Mouse (Mus musculus): ENCODE results near the gene Cntnap1. TPM values are rescaled to one million over a fixed set of nuclear protein-coding genes. Genes with fewer than 3 reads are reported as not detected.
A peak's percentile ranks its signal among the peaks of the same experiment; 100 is the strongest.

The Cntnap1 gene
- polyA plus RNA-seq, 1 experiment from 2014 or later, result 0.12 TPM

- ATAC-seq (ENCODE audit: low read depth), result no peak
- Histone ChIP-seq H3K27me3 (no peaks in the 10 kb centered on the region), H3K27ac (no peak overlapping the region), H3K9me3 (replicated peaks) (no peaks in the 10 kb centered on the region), H3K4me1 (replicated peaks) (peaks cover 25% of the 10 kb centered on the region), H3K4me2 (no peak overlapping the region), H3K36me3 (peaks cover 63% of the 10 kb centered on the region), H3K9ac (no peak overlapping the region), H3K4me3 (replicated peaks) (no peak overlapping the region)
- no peak for DNase-seq
- 32% methylated on average over 7 of the region's 7 CpGs for WGBS (ENCODE audit: insufficient replicate concordance)
Measured at GRCm38 (mm10) chr11:101200986-101201385, 30.7 kb downstream of the Cntnap1 start.

- DNase-seq, result peak; percentile 29
- H3K4me3 ChIP-seq (replicated peaks), result no peak overlapping the region
- H3K9ac ChIP-seq, result no peak overlapping the region
- 50% methylated on average over 3 of the region's 3 CpGs for WGBS (ENCODE audit: insufficient replicate concordance)
- peaks cover 51% of the 10 kb centered on the region for H3K36me3 ChIP-seq
- no peak overlapping the region for H3K27ac ChIP-seq
- no peak overlapping the region for H3K4me2 ChIP-seq
- 0 out of 2 replicates have a peak, but pooled peaks have one; percentile 47 for ATAC-seq (ENCODE audit: low read depth)
- no peaks in the 10 kb centered on the region for H3K9me3 ChIP-seq (replicated peaks)
- H3K4me1 ChIP-seq (replicated peaks), result no peaks in the 10 kb centered on the region
- H3K27me3 ChIP-seq, result no peaks in the 10 kb centered on the region
Measured at GRCm38 (mm10) chr11:101211970-101212369, 41.6 kb downstream of the Cntnap1 start.

GRCm38 (mm10) chr11:101216936-101217335 is 46.6 kb downstream of the Cntnap1 start:
- Histone ChIP-seq H3K27me3 (no peaks in the 10 kb centered on the region), H3K9me3 (replicated peaks) (no peaks in the 10 kb centered on the region), H3K9ac (no peak overlapping the region), H3K4me1 (replicated peaks) (peaks cover 6% of the 10 kb centered on the region; the same call in 1 of the 2 replicates), H3K27ac (no peak overlapping the region), H3K4me2 (no peak overlapping the region), H3K36me3 (peaks cover 22% of the 10 kb centered on the region), H3K4me3 (replicated peaks) (no peak overlapping the region)
- WGBS (ENCODE audit: insufficient replicate concordance), result 80% methylated on average over 5 of the region's 5 CpGs
- ATAC-seq (ENCODE audit: low read depth) (no peak), DNase-seq (no peak)

GRCm38 (mm10) chr11:101218436-101219055 is 48.2 kb downstream of the Cntnap1 start:
- no peak overlapping the region for H3K4me3 ChIP-seq (replicated peaks)
- DNase-seq, result no peak
- 56% methylated on average over 10 of the region's 10 CpGs for WGBS (ENCODE audit: insufficient replicate concordance)

GRCm38 (mm10) chr11:101220853-101221252 is 50.5 kb downstream of the Cntnap1 start:
- H3K4me2 ChIP-seq, result no peak overlapping the region
- no peaks in the 10 kb centered on the region for H3K27me3 ChIP-seq
- ATAC-seq (ENCODE audit: low read depth), result no peak
- no peak for DNase-seq
- H3K36me3 ChIP-seq, result no peaks in the 10 kb centered on the region
- H3K9ac ChIP-seq, result no peak overlapping the region
- no peaks in the 10 kb centered on the region for H3K9me3 ChIP-seq (replicated peaks)
- H3K27ac ChIP-seq, result no peak overlapping the region
- H3K4me1 ChIP-seq (replicated peaks), result peaks cover 26% of the 10 kb centered on the region
- H3K4me3 ChIP-seq (replicated peaks), result no peak overlapping the region
- 27% methylated on average over 2 of the region's 2 CpGs for WGBS (ENCODE audit: insufficient replicate concordance)

More at GRCm38 (mm10) chr11:101218436-101219055, 48.2 kb downstream of the Cntnap1 start:
- no peaks in the 10 kb centered on the region for H3K27me3 ChIP-seq
- ATAC-seq (ENCODE audit: low read depth), result no peak
- H3K4me1 ChIP-seq (replicated peaks), result peaks cover 6% of the 10 kb centered on the region; the same call in 1 of the 2 replicates
- H3K27ac ChIP-seq, result no peak overlapping the region
- H3K36me3 ChIP-seq, result peaks cover 10% of the 10 kb centered on the region; the same call in 1 of the 2 replicates
- H3K4me2 ChIP-seq, result no peak overlapping the region
- H3K9ac ChIP-seq, result no peak overlapping the region
- H3K9me3 ChIP-seq (replicated peaks), result no peaks in the 10 kb centered on the region

GRCm38 (mm10) chr11:101221306-101221986 is 51.1 kb downstream of the Cntnap1 start:
- Histone ChIP-seq H3K27me3 (no peaks in the 10 kb centered on the region), H3K4me2 (no peak overlapping the region), H3K9ac (no peak overlapping the region), H3K4me3 (replicated peaks) (no peak overlapping the region), H3K4me1 (replicated peaks) (peaks cover 27% of the 10 kb centered on the region), H3K36me3 (no peaks in the 10 kb centered on the region), H3K9me3 (replicated peaks) (no peaks in the 10 kb centered on the region), H3K27ac (no peak overlapping the region)
- WGBS (ENCODE audit: insufficient replicate concordance), result 58% methylated on average over 8 of the region's 8 CpGs
- ATAC-seq (ENCODE audit: low read depth) (no peak), DNase-seq (no peak)

- no peak for ATAC-seq (ENCODE audit: low read depth)
- H3K4me1 ChIP-seq (replicated peaks), result peaks cover 34% of the 10 kb centered on the region
- peak overlapping the region; percentile 96; the same call in 1 of the 2 replicates for H3K9ac ChIP-seq
- H3K27me3 ChIP-seq, result peaks cover 20% of the 10 kb centered on the region
- WGBS (ENCODE audit: insufficient replicate concordance), result 74% methylated on average over 3 of the region's 3 CpGs
- H3K36me3 ChIP-seq, result no peaks in the 10 kb centered on the region
- peak overlapping the region; percentile 23; the same call in 1 of the 2 replicates for H3K27ac ChIP-seq
- no peak overlapping the region for H3K4me3 ChIP-seq (replicated peaks)
- H3K4me2 ChIP-seq, result peak overlapping the region; percentile 96; the same call in 1 of the 2 replicates
- DNase-seq, result no peak
- no peaks in the 10 kb centered on the region for H3K9me3 ChIP-seq (replicated peaks)
Measured at GRCm38 (mm10) chr11:101224337-101224736, 54.0 kb downstream of the Cntnap1 start.

- no peaks in the 10 kb centered on the region for H3K9me3 ChIP-seq (replicated peaks)
- H3K27ac ChIP-seq, result peak overlapping the region; percentile 91
- H3K9ac ChIP-seq, result peak overlapping the region; percentile 96
- H3K4me1 ChIP-seq (replicated peaks), result peaks cover 46% of the 10 kb centered on the region
- H3K4me3 ChIP-seq (replicated peaks), result peak overlapping the region; percentile 96
- peak overlapping the region; percentile 96 for H3K4me2 ChIP-seq
- ATAC-seq (ENCODE audit: low read depth) (no peak), DNase-seq (no peak)
- H3K36me3 ChIP-seq, result no peaks in the 10 kb centered on the region
- H3K27me3 ChIP-seq, result peaks cover 32% of the 10 kb centered on the region
- WGBS (ENCODE audit: insufficient replicate concordance), result 18% methylated on average over 25 of the region's 25 CpGs
Measured at GRCm38 (mm10) chr11:101225331-101226064, 55.2 kb downstream of the Cntnap1 start.

- H3K9me3 ChIP-seq (replicated peaks), result no peaks in the 10 kb centered on the region
- peak; percentile 96 for ATAC-seq (ENCODE audit: low read depth)
- H3K36me3 ChIP-seq, result no peaks in the 10 kb centered on the region
- H3K27me3 ChIP-seq, result peaks cover 39% of the 10 kb centered on the region
- H3K4me1 ChIP-seq (replicated peaks), result peaks cover 49% of the 10 kb centered on the region
- peak within 1 kb of the TSS; percentile 96 for H3K4me3 ChIP-seq (replicated peaks)
- peak within 1 kb of the TSS; percentile 96 for H3K9ac ChIP-seq
- 1% methylated on average over 56 of the region's 56 CpGs for WGBS (ENCODE audit: insufficient replicate concordance)
- H3K27ac ChIP-seq, result peak within 1 kb of the TSS; percentile 91
- DNase-seq, result peak; percentile 85
- peak within 1 kb of the TSS; percentile 96 for H3K4me2 ChIP-seq
Measured at GRCm38 (mm10) chr11:101226065-101226701, 55.9 kb downstream of the Cntnap1 start, which contains the start of gene Ezh1. Ezh1 (minus strand) TSS chr11:101226463.

- 20% methylated on average over 8 of the region's 8 CpGs for WGBS (ENCODE audit: insufficient replicate concordance)
- ATAC-seq (ENCODE audit: low read depth), result no peak
- H3K9ac ChIP-seq, result no peak overlapping the region
- H3K4me1 ChIP-seq (replicated peaks), result peaks cover 56% of the 10 kb centered on the region
- no peak for DNase-seq
- H3K9me3 ChIP-seq (replicated peaks), result no peaks in the 10 kb centered on the region
- H3K27me3 ChIP-seq, result peaks cover 65% of the 10 kb centered on the region
- H3K4me2 ChIP-seq, result no peak overlapping the region
- peak overlapping the region; percentile 27; the same call in 1 of the 2 replicates for H3K27ac ChIP-seq
- H3K4me3 ChIP-seq (replicated peaks), result no peak overlapping the region
- no peaks in the 10 kb centered on the region for H3K36me3 ChIP-seq
Measured at GRCm38 (mm10) chr11:101229361-101229900, 59.1 kb downstream of the Cntnap1 start.
